Mouse (Mus musculus): Measurements from ENCODE around the gene Lonrf2.

Lonrf2 gene

GRCm38 (mm10) chr1:38835568-38836476, 689 bp downstream of the Lonrf2 start:
- DNase-seq: peak; percentile 68

- DNase-seq: peak; percentile 63
Measured at GRCm38 (mm10) chr1:38834899-38835298, 1.6 kb downstream of the Lonrf2 start.

- DNase-seq: no peak
Measured at GRCm38 (mm10) chr1:38824926-38825325, 11.6 kb downstream of the Lonrf2 start.

GRCm38 (mm10) chr1:38823851-38824250, 12.7 kb downstream of the Lonrf2 start:
- DNase-seq: no peak

DNA sequence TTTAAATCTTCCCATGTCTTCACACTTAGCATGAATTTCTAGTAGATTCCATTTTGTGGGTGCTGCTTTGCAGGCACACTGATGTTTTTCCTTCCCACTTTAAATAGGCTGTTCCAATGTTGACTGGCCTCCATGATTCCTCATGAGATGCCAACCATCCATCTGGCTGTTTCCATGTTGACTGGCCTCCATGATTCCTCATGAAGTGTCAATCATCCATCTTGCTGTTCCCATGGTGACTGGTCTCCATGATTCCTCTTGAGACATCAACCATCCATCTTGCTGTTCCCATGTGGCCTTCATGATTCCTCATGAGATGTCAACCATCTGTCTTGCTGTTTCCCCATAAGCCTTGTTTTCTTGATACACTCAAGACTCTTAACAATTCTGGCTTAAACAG, 16.8 kb downstream of the Lonrf2 start:
- no peak for DNase-seq

DNA sequence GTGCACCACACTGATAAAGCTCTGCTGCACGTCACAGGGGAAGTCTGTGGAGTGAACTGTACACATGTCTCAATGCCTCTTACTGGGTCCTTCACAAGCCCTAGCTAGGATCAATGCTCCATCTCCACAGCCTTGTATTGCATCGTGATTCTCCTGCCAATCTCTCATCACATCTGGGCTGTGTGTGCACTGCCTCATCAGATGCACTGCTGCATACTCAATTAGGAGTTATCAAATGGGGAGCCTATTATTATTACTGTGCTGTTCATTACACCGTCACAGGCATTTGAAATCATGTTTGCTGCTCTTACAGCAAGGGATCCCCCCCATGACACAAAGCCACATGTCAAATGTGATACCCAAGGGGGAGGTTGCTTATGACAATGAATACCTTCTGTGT, 18.8 kb downstream of the Lonrf2 start:
- DNase-seq: no peak

DNA sequence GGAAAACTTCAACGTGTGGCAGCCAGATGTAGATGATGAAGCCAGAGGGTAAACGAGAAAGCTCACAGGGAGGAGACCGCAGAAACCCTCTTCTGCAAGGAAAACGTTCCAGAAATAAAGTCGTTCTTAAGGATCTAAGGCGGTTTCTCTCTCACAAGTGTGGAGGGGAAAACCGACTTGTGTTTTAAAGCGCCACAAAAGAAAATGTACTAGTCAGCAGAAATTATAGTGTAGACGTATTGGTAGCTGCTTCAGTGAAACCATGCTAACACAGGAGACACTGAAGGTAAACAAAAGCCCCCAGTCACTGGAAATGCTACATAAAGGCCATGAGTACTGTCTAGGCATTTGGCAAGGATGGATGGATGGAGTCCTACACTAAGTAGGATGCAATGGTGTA, 19.2 kb downstream of the Lonrf2 start:
- DNase-seq: no peak

GRCm38 (mm10) chr1:38816306-38816705, 20.2 kb downstream of the Lonrf2 start:
- peak; percentile 34 for DNase-seq

GRCm38 (mm10) chr1:38807121-38807520, 29.4 kb downstream of the Lonrf2 start:
- no peak for DNase-seq

GRCm38 (mm10) chr1:38800402-38800801, 36.1 kb downstream of the Lonrf2 start:
- no peak for DNase-seq

DNA sequence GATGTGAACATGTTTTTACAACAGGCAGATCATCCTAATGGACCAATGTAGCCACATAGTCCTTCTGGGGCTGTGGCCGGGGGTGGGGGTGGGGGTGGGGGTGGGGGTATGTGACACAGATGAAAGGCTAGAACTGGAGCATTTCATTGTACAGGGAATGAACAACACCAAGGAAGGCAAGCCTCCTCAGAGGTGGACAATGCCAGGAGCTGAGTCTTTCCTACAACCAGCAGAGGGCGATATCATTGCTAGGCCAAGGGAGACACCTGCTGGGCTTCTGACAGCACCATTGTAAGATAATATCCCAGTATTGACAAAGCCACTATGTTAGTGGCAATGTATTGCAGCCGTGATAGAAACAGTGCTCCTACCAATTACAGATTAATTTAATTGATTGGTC, 37.2 kb downstream of the Lonrf2 start:
- peak; percentile 47 for DNase-seq

DNA sequence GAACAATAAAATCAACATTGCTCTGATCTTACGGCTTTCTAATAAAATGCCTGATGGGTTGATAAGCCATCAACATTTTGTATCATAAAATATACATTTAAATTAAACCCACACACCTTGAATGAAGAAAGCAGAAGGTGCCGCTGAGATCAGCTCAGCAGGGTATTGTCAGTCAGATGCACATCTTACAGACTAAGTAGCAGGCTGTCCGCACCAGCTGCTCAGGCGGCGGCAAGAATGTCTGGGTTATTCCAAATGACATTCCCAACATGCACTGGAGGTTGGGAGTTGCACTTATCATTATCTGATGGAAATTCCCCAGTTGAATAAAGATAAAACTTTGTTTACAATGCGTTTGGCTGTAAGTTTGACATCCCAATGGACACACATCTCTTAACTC, 39.6 kb downstream of the Lonrf2 start:
- no peak for DNase-seq

DNA sequence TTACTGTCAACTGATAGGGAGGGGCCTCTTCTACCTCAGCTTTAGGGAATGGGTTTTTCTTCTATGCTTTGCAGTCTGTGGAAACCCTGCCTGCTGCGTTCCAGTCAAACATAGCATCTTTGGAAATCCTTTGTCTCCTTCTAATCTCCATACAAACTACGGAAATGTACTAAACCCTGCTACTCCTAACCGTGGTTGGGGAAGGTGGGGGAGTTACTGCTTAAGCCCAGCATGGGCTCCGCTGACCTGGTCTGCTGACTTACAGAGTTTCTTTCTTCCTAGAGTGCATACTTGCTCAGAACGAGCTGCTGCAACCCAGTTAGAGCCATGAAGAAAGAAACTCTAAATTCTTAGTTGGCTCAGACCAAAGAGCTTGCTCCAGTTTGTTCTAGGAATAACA, 41.0 kb downstream of the Lonrf2 start:
- DNase-seq: no peak

- DNase-seq: no peak
Measured at GRCm38 (mm10) chr1:38791016-38791810, 45.3 kb downstream of the Lonrf2 start.

DNA sequence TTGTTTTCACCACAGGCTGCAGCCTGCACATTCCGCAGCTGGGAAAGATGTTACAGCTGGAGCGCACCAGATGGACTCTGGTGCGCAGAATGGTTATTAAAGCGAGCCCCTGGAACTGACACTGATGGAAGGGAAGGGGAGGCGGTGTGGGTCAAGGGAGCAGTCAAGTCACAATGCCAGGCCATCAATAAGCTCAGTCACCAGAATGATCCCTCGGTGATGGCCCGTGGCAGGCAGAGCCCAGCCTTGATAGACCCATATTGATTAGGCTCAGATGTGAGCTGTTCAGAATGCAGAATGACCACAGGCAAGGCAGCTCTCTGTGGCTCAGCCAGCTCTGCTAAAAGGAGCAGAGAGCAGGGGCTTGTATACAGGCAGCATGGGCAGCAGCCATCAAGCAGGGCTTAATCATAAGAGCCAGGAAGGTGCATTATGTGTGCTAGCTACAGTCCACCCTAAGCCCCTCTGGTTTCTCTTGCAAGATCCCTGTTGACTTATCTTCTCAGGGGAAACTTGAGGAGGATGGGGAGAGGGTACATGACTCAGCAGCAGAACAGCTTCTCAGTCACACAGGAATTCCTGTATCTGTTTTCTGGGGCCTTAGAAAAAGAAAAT, 46.4 kb downstream of the Lonrf2 start:
- DNase-seq: no peak

DNA sequence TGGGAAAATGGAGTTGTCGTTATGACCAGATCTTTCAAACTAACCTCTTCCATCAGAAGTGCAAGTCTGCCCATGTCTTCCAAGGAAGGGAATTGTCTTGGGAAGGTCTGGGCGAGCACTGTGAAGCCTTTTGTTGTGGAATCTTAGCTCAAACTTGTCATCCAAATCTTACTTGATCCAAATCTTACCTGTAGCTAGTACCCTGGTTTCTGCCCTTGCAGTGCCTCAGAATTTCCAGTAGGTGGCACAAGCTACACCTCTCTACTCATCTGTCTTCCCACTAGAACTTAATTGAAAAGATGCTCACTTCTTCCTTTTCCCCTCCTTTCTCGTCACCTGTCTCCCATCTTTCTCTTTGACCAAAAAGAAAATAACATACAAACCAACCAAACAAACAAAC, 47.6 kb downstream of the Lonrf2 start:
- DNase-seq: no peak

DNA sequence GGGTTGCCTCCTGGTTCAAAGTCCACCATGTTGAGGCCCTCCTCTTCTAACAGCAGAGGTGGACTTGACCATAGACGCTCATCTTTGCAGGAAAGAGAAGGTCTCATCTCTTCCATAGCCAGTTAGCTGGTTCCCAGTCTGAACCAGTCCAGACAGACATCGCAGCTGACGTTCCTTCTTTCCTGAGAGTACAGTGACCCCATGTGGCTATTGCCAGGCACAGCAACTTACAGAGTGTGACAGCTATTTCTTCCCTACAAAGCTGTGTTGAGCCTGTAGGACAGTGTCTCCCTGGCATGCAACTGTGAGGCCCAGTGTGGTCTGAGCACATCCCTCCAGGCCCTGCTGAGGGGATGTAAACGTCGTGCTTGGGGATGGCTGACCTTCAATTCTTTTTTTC, 49.1 kb downstream of the Lonrf2 start:
- DNase-seq: peak; percentile 68

DNA sequence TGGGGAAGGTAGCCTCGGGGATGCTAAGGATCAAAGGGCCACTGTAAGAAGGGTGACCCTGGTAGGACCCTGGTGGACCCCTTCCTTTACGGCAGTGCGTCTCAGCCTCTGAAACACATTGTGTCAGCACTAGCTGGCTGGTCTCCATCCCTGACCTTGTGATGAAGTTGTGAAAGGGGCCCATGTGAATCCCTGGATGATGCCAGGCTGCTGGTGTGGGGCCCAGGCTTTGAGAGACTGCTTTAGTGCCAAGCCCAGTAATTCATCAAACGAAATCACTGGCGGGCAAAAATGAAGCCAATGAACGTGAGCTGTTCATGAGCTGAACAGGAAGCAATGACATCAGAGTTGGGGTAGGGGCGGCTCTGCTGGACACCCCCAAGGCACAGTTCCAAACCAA, 50.2 kb downstream of the Lonrf2 start:
- no peak for DNase-seq

GRCm38 (mm10) chr1:38778271-38778670, 58.2 kb downstream of the Lonrf2 start:
- no peak for DNase-seq

GRCm38 (mm10) chr1:38777500-38777899, 59.0 kb downstream of the Lonrf2 start:
- DNase-seq: no peak

- DNase-seq: no peak
Measured at GRCm38 (mm10) chr1:38775713-38776112, 60.8 kb downstream of the Lonrf2 start.

DNA sequence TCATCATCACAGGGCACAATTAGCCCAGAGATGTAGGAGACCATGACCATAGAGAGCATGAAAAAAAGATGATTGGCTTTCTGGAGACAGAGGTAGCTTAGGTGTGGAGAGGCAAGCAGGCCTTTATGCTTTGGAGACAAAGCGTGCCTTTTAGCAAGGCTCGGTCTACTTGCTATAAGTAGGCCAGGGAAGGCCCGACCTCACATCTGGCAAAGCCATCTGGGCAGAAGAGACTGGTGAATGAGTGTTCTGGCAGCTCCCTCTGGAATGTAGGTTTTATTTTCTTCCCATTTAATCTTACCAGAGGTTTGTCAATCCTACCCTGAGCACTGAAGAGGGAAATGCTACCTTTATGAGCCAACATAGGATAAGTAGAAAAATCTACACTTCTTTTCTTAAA, 65.8 kb downstream of the Lonrf2 start:
- DNase-seq: no peak

- DNase-seq: peak; percentile 66
Measured at GRCm38 (mm10) chr1:38769920-38770319, 66.6 kb downstream of the Lonrf2 start.

- DNase-seq: no peak
Measured at GRCm38 (mm10) chr1:38767812-38768211, 68.7 kb downstream of the Lonrf2 start.
